Mouse (Mus musculus): Measurements from ENCODE around the gene Fam45a.
"Not testable (repeated sequence)": the region's sequence is repeated elsewhere in the genome, so short reads cannot be mapped to it uniquely, and the experiment has no call there.

Gene Fam45a

DNA sequence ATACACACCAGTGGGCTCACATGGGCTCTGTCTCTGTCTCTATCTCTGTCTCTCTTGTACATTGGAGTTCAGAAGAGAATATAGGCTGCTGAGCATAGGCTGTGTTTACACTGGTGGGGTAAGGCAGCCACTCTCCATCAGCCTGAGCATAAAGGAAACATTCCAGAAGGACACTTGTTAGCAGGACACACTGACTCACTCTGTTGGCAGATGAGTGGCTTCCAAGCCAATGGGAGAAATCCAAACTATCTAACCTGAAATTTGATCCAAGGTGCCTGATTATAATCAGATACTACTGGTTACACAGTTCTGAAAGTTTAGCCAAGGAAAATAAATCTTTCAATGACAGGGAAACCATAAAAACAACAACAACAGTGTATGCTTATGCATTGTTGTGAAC is 34.3 kb downstream of the Fam45a start:
- no peak for DNase-seq (ENCODE audit: low read depth)

DNA sequence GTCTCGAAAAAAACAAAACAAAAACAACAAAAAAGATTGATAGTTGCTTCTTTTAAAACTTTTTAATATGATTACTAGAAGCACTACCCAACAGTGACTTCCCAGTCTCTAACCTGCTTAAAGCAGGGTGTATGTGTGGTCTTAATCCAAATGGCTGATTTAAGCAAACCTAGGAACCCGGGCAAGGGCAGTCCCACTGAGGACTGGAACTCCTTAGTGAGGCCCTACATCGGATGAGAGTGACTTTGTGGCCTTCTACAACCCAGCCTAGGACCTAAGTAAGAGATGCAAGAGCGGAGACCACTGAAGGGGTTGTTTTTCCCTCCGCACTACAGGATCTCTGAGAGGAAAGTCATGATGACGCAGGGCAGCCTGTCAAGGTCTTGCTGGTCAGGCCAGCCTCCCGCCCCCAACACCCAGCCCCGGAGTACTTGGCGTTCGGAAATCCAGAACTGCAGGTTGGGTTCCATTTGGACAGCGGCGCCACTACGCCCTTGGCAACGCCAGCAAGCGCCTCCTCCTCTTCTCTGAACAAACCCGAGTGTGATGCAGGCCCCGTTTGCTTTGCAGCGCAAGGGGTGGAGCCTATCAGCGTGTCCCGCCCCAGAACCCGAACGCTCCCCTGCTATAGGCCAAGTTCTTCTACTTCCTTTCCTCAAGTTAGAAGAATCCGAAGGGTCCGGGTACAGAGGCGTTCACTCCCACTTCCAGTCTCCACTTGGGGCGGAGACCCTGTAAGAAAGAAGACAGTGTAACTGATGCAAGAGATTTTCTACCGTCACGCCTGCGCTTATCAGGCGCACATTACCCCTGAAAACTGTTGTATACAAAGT is 49.7 kb downstream of the Fam45a start, which contains the start of gene Sfxn4:
Gene Sfxn4, minus strand, starts transcription at position 612 of the 833 bp plus-strand sequence.
- peak; percentile 96 for DNase-seq (ENCODE audit: low read depth)

DNA sequence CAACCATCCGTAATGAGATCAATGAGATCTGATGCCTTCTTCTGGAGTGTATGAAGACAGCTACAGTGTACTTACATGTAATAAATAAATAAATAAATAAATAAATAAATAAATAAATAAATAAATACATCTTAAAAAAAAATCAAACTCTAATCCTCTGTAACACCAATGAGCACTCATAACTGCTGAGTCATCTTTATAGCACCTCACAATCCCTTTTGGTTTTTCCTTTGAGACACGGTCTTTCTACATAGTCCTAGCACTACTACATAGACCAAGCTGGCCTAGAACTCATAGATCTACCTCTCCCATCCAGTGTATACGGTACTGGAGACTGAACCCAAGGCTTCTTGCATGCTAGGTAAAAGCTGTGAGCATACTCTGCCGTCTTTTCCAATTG is 54.8 kb downstream of the Fam45a start:
- not testable (repeated sequence) for DNase-seq (ENCODE audit: low read depth)

DNA sequence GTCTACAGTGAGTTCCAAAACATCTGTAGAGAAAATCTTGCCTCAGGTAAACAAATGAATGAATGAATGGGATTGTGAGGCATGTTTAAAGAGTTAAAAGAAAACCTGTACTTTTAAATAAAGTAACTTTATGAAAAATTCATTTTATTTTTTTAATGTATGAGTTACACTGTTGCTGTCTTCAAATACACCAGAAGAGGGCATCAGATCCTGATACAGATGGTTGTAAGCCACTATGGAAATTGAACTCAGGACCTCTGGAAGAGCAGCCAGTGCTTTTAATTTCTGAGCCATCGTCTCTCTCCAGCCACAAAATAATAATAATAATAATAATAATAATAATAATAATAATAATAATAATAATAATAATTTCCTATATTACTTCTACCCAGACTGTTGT is 59.1 kb downstream of the Fam45a start:
- DNase-seq (ENCODE audit: low read depth): peak; percentile 26

DNA sequence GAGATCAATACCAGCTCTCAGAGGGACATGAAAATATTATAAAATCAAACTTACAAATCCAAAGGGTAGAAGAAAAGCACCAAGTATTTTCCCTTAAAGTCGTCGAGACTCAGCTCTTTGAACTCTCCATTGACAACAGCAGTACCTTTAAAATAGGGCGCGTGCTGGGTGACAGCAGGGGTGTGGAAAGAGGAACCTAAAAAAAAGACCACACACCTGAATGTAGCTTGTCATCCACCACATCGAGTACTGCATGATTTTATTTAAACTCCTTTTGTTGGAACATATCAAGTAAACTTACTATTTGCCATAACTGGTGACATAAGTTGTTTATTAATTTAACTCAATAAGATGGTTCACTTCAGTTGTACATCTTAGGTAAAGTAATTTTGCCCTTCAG is 60.0 kb downstream of the Fam45a start:
- DNase-seq (ENCODE audit: low read depth): no peak

DNA sequence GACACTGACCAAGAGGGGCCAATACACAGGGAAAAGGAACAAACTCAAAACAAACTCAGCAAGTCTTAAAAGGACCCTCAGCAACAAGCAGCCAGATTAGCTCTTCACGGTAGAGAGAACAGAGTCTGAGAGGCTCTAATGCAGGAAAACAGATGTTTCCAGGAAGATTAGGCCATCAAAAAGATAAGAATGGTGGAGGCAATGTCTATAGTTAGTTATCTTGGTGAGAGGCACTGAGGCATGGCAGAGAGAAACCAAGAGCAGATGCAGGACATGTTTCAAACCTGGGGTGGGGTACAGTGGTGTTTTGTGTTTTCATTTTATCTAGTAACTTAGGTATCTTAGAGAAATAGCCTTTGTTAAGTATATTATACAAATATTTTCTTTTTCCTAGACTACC is 60.9 kb downstream of the Fam45a start:
- peak; percentile 59 for DNase-seq (ENCODE audit: low read depth)

DNA sequence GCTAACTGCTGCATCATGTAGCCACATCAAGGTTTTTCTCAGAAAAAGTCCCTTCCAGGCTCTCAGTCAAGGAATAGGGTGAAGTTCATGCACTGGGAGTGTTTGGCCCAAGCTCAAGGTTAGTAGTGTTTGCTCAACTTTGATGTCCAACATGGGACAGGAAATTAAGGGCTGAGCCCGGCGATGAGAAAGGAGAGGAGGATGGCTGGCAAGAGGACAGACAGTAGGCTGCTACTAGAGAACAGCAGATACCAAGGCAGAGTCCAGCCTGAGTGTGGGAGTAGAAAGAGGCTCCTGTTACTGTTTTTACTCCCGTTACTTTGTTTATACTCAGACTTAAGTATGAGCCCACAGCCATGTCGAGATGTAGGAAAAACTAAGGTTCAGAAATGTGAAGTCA is 62.1 kb downstream of the Fam45a start:
- peak; percentile 45 for DNase-seq (ENCODE audit: low read depth)

DNA sequence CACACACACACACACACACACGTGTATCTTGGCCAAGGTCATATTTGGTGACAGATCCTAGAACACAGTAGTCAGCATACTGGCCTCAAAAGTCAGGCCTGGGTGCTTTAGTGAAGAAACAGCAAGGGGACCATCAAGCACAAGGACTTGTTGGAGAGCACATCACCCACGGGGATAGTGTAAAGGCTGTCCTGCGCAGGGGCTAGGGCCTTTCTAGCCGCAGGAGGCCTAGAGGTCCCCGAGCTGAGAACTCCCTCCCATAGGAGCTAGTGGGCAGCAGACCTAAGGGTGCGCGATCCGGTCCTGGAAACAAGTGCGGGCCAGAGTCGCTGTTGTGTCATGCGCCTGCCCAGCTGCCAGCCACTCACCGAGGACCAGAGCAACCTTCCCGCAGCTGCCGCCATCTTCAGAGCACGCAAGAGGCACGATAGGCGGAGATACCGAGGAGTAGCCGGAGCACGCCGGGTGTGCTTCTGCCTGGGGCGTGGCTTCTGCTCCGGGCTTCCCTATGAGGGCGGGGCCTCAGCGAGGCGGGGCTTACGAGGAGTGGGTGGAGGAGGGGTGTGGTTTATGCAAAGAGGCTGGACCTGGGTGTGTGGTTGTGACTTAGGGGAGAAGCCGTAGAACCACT is 62.8 kb downstream of the Fam45a start, which contains the start of gene Prdx3:
Gene Prdx3, minus strand, starts transcription at position 493 of the 631 bp plus-strand sequence.
- DNase-seq (ENCODE audit: low read depth): peak; percentile 96

DNA sequence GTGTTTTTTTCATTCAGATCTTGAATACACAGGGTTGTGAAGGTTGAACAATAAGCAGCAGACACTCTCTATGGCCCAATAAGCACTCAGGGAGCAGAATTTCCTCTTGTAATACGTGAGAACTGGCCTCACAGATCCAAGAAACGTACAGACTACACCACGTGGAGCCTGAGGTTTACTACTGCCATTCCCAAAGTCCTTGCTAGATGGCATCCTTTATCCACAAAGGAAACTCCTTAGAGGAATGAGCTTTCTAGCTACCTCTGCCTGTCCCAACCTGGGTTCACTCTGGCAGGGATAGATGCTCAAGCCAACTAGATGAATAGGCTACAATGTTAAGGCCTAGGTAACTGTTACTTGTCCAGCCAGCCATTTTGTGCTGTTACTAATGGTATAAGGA is 71.7 kb downstream of the Fam45a start:
- DNase-seq (ENCODE audit: low read depth): peak; percentile 45
